Mouse (Mus musculus) cerebellum, adult 2 months (tissue): ENCODE measurements at regions not wholly inside any gene's neighbourhood (a gene's known extent, or its start where the extent isn't known, plus 50 kb on each side); places are given as distances from the start of the nearest gene placed in this dataset.

Experiments
- DNase-seq, 2 experiments: peaks; one replicate each; pipeline ENCODE4 v3.0.0; 2021
- H3K27ac ChIP-seq: fragments of 200-500 bp; 2 replicates; pipeline ENCODE4 v1.5.1; 2012; ENCODE audit warnings: low read length, control low read depth, inconsistent platforms; ENCODE audit not compliant: insufficient read depth
- H3K27me3 ChIP-seq: fragments of 200-500 bp; 2 replicates; pipeline ENCODE4 v1.6.1; 2012; ENCODE audit warnings: inconsistent platforms, mild to moderate bottlenecking, low read length, moderate library complexity; ENCODE audit not compliant: control insufficient read depth, insufficient read depth
- H3K4me1 ChIP-seq: fragments of 200-500 bp; 2 replicates; pipeline ENCODE4 v1.6.1; 2011; ENCODE audit warnings: low read length; ENCODE audit not compliant: control insufficient read depth, insufficient read depth
- H3K4me3 ChIP-seq: fragments of 200-500 bp; replicated peaks from 2 replicates; pipeline ENCODE3; 2011; ENCODE audit warnings: mild to moderate bottlenecking, low read depth, low read length, control low read depth; ENCODE audit not compliant: insufficient read depth
- CTCF ChIP-seq: fragments of 200-500 bp; IDR thresholded peaks from 2 replicates; pipeline ENCODE4 v1.5.1; 2011; ENCODE audit warnings: low read depth, mild to moderate bottlenecking, control low read depth, low read length, moderate library complexity, borderline replicate concordance; ENCODE audit not compliant: insufficient read depth
- POLR2A ChIP-seq: fragments of 200-500 bp; IDR thresholded peaks from 2 replicates; pipeline ENCODE4 v1.6.1; 2011; ENCODE audit warnings: low read length, control low read depth, borderline replicate concordance; ENCODE audit not compliant: insufficient read depth
- WGBS: fragments of 180-500 bp; shearing (Covaris S2); methylation state at CpG from one replicate; pipeline ENCODE4 v1.1.7; 2018; 5-methylcytosine and 5-hydroxymethylcytosine counted together

DNA sequence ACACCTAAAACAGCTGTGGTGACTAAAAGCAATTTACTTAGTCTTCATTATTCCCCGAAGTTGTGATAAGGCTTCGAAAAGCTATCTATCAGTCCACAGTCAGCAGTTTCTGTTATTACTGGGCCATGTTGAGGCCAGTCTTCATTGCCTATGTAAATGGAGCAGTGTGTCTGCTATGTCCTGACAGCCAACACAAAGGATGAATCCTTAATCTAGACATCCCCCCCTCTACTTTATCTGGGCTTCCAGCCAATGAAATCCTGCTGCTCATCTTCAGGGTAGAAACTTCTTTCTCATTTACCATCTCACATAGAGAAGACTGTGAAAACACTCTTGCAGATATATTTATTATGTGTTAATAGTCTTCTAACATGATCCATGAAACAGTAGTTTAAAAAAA, 1817.9 kb upstream of the Tmeff2 start:
- no peak overlapping the region for H3K27ac ChIP-seq
- WGBS = 41% methylated on average over 2 of the region's 2 CpGs
- DNase-seq = no peak
- no peak for TF ChIP-seq CTCF
- no peak for TF ChIP-seq POLR2A
- no peak overlapping the region for H3K4me3 ChIP-seq
- no peaks in the 10 kb centered on the region for H3K27me3 ChIP-seq
- no peaks in the 10 kb centered on the region for H3K4me1 ChIP-seq

DNA sequence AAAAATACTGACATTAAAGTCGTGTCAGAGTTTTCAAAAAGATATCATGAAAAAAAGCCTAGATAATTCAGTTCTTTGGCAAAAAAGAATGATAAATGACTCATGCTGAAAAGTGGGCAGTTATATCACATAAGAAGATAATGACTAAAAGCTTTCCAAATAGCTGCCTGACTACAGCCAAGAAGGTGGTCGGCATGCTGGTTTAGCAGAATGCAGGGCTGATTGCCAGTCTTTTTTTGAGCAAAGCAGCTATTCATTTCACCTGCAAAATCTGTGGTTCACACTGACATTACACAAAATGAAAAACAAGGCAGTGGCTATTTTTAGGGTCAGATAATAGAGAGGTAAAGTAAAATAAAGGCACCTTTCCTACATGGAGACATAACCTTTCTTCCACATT, 1800.9 kb upstream of the Tmeff2 start:
- Histone ChIP-seq H3K4me3 (no peak overlapping the region), H3K27me3 (no peaks in the 10 kb centered on the region), H3K4me1 (no peaks in the 10 kb centered on the region), H3K27ac (no peak overlapping the region)
- DNase-seq = peak; percentile 50 to 92
- no peak for TF ChIP-seq POLR2A
- TF ChIP-seq CTCF = no peak
- 6% methylated on average over 2 of the region's 2 CpGs for WGBS

DNA sequence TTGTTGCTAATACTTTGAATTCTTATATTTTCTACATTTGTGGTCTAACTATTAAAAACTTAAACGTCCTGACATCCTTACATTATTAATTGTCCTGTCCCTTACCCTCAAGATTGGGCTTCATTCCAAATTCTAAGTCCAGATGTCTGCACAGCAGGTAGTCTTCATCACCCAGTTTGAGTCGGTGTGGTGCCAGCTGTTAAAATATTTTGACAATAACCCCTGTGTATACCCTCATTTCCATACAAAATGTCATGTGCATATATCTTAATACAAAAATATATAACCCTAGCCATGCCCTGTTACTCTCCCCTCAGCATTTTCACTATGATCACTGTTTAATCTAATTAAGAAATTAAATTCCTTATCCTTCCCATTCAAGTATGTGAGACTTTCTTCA, 1791.4 kb upstream of the Tmeff2 start:
- H3K4me3 ChIP-seq = no peak overlapping the region
- DNase-seq = peak; percentile 20 to 43
- no peak overlapping the region for H3K27ac ChIP-seq
- TF ChIP-seq CTCF (no peak), POLR2A (no peak)
- WGBS = 4% methylated on average over 2 of the region's 2 CpGs
- peaks cover 5% of the 10 kb centered on the region for H3K4me1 ChIP-seq
- no peaks in the 10 kb centered on the region for H3K27me3 ChIP-seq

DNA sequence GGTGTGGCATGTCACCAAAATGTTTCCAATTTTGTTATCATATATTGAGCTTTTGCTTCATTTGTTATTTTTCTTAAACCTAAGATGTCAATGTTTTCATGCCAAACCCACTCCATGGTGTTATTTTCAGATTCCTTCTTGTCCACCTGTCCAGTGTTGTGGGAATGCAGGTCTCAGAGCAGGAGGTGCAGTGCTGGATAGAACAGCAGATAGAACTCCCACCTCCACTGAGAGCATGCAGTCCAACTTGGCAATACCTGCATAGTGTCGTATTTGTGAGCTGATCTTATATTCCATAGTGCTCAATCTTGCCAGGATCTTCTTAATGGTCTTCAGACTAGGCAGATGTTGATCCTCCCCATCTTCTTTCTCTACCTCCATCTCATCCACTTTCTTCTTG, 1790.9 kb upstream of the Tmeff2 start:
- 0 out of 2 replicates have a peak overlapping the region, but pooled peaks have one; percentile 53 for H3K27ac ChIP-seq
- TF ChIP-seq CTCF (no peak), POLR2A (no peak)
- peak in 1 of 2 experiments; percentile 32 for DNase-seq
- H3K4me1 ChIP-seq = peaks cover 5% of the 10 kb centered on the region
- no peak overlapping the region for H3K4me3 ChIP-seq
- H3K27me3 ChIP-seq = no peaks in the 10 kb centered on the region
- 8% methylated on average over 1 of the region's 1 CpGs for WGBS
